Mouse (Mus musculus): ENCODE measurements around the gene Chrm2.

DNA sequence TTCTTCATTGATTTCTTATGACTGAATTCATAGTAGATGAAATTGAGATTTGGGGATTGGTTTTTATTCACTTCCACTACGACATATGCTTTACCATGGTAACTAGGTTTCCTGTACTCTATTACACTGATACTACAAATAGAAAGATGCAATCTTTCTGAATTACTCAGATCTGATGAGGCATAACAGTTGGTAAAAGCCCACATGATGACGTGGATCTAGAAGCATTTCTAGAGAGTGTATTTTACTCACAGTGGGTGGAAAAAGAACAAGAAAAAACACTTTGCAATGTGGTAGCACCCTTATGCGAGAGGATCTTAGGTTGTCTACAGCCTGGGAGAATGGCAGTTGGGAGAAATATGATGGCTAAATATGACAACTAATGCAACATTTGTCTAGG lies 76.1 kb downstream of the Chrm2 start:
- TF ChIP-seq GATA1 (IDR thresholded peaks at IDR 0.05; ENCODE audit: low read length) (no peak), TAL1 (IDR thresholded peaks at IDR 0.05; ENCODE audit: low read length) (no peak)

Measured in erythroblast, embryonic 14.5 days (primary cell).